Mouse (Mus musculus): ENCODE measurements around the gene Pde4dip. TPM values are rescaled to one million over a fixed set of nuclear protein-coding genes. Genes with fewer than 3 reads are reported as not detected.

Pde4dip gene
- polyA plus RNA-seq, 1 experiment: 134 TPM

DNA sequence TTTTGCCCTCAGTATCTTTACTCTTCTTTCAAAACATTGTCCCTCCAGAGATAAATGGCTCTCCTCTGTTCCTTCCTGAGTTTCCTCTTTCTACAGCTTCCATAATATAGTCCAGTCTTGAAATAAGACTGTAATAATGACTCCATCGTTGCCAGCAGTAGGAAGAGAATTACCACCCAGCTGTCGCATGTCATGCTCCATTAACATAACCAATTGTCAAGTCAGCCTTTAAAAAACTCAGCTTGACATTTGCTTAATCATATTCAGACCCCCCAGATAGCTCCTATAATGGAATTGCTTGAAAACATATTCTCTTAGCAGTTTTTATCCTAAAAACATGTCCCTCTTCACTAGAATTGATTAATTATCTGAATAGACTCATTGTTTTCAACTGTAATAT, 58.4 kb downstream of the Pde4dip start:
- Histone ChIP-seq H3K4me3 (no peak overlapping the region), H3ac (ENCODE audit: control insufficient read depth, insufficient read length) (no peak overlapping the region), H3K4me2 (ENCODE audit: low read depth) (peak overlapping the region; percentile 54), H3K27me3 (ENCODE audit: control insufficient read depth, insufficient read depth, insufficient read length) (no peaks in the 10 kb centered on the region), H3K36me3 (ENCODE audit: control insufficient read depth, insufficient read depth) (no peaks in the 10 kb centered on the region), H3K79me2 (ENCODE audit: control insufficient read depth, insufficient read depth) (no peaks in the 10 kb centered on the region)
- TF ChIP-seq MYOD1 (IDR thresholded peaks at IDR 0.05; ENCODE audit: control insufficient read depth in 1 of 3, insufficient read length in 2 of 3, low read depth in 2 of 3): peak in 2 of 3 experiments; percentile 6 to 29
- peak in 1 of 3 experiments; percentile 18 for TF ChIP-seq MYOG (IDR thresholded peaks at IDR 0.05; ENCODE audit: control insufficient read depth in 1 of 3, insufficient read depth in 1 of 3, insufficient read length in 2 of 3, low read depth in 2 of 3)
- TF ChIP-seq USF1 (IDR thresholded peaks at IDR 0.05; ENCODE audit: low read depth): no peak
- no peak for TF ChIP-seq TCF12 (IDR thresholded peaks at IDR 0.05; ENCODE audit: insufficient read depth, poor library complexity, severe bottlenecking)

DNA sequence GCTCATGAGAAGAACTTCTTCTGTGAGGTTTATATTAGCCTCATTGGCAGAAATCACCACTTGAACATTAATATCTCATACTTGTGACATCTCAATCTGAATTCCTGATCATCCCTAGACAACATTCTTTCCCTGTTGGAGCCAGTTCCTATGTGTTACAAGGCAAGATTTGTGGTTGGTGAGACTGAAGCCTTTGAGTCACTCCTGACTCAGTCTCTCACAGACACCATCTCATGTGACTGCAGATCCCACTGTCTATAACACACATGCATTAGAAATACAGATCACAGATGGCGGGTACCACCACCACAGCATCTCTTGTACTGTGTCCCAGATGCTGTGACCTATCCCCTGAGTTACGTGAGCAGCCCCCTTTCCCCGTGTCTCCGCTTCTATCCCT, 60.2 kb downstream of the Pde4dip start:
- H3K36me3 ChIP-seq (ENCODE audit: control insufficient read depth, insufficient read depth): no peaks in the 10 kb centered on the region
- no peak overlapping the region for H3K4me3 ChIP-seq
- peak overlapping the region; percentile 58 for H3K4me2 ChIP-seq (ENCODE audit: low read depth)

DNA sequence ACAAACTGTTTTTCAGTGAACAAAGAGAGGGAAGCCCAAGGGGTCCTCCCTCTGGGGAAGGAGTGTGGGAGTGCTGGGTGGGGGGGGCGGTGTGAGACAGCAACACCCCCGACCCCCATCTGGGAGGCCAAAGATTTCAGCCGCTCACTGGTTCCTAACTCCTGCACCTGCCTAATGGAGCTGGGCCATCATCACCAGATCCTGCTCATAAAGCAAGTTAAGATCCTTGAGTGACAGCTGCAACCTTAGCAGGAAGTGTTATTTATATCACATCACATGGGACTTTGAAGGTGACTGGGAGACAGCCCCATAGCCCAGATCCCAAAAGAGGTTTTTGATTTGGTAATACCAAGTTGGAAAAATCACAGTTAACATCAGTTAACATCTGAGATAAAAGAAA, 63.3 kb downstream of the Pde4dip start:
- no peaks in the 10 kb centered on the region for H3K36me3 ChIP-seq (ENCODE audit: control insufficient read depth, insufficient read depth)
- peaks cover 31% of the 10 kb centered on the region for H3K79me2 ChIP-seq (ENCODE audit: control insufficient read depth, insufficient read depth)
- H3ac ChIP-seq (ENCODE audit: control insufficient read depth, insufficient read length): no peak overlapping the region
- peak overlapping the region; percentile 49 for H3K4me3 ChIP-seq
- TF ChIP-seq MYOG (IDR thresholded peaks at IDR 0.05; ENCODE audit: control insufficient read depth in 1 of 3, insufficient read depth in 1 of 3, insufficient read length in 2 of 3, low read depth in 2 of 3) (peak in 2 of 3 experiments; percentile 61 to 68), POLR2A (IDR thresholded peaks at IDR 0.05; ENCODE audit: insufficient read length, low read depth) (no peak), TCF12 (IDR thresholded peaks at IDR 0.05; ENCODE audit: insufficient read depth, poor library complexity, severe bottlenecking) (peak; percentile 43), SRF (IDR thresholded peaks at IDR 0.05; ENCODE audit: control insufficient read depth, insufficient read length, low read depth) (no peak), CEBPB (IDR thresholded peaks at IDR 0.05; ENCODE audit: insufficient read depth, poor library complexity, severe bottlenecking) (no peak), MYOD1 (IDR thresholded peaks at IDR 0.05; ENCODE audit: control insufficient read depth in 1 of 3, insufficient read length in 2 of 3, low read depth in 2 of 3) (peak; percentile 46 to 86 (median 54)), REST (IDR thresholded peaks at IDR 0.05; ENCODE audit: insufficient read depth, insufficient read length) (no peak)
- H3K4me2 ChIP-seq (ENCODE audit: low read depth): peak overlapping the region; percentile 79
- no peaks in the 10 kb centered on the region for H3K27me3 ChIP-seq (ENCODE audit: control insufficient read depth, insufficient read depth, insufficient read length)

More for the DNA sequence above, 60.2 kb downstream of the Pde4dip start:
- peak; percentile 18 for TF ChIP-seq USF1 (IDR thresholded peaks at IDR 0.05; ENCODE audit: low read depth)
- no peak for TF ChIP-seq TCF3 (IDR thresholded peaks at IDR 0.05; ENCODE audit: insufficient read length, low read depth)
- TF ChIP-seq TCF12 (IDR thresholded peaks at IDR 0.05; ENCODE audit: insufficient read depth, poor library complexity, severe bottlenecking): no peak
- Histone ChIP-seq H3K27me3 (ENCODE audit: control insufficient read depth, insufficient read depth, insufficient read length) (no peaks in the 10 kb centered on the region), H3K79me2 (ENCODE audit: control insufficient read depth, insufficient read depth) (peaks cover 9% of the 10 kb centered on the region), H3ac (ENCODE audit: control insufficient read depth, insufficient read length) (no peak overlapping the region)

DNA sequence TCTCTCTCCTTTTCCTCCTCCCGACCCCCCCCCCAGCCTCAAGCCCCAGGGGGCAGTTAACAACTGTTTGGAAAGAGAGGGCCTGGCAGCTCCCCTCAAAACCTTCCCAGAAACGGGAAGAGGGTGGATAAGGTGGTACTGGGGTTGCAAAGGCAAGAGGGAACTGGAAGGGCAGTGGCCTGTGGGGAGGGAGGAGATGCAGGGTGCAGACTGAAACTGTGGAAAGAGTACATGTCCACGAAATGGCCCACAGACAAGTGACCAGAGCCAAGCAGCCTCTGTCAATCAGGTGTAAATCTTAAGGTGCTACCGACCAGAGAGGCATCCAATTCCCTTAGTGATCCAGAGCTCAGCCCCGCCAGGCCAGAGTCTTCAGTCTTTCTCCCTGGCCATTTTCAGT, 63.8 kb downstream of the Pde4dip start:
- peak overlapping the region; percentile 49 for H3K4me3 ChIP-seq
- H3K4me2 ChIP-seq (ENCODE audit: low read depth): peak overlapping the region; percentile 79
- no peaks in the 10 kb centered on the region for H3K36me3 ChIP-seq (ENCODE audit: control insufficient read depth, insufficient read depth)
- TF ChIP-seq REST (IDR thresholded peaks at IDR 0.05; ENCODE audit: insufficient read depth, insufficient read length) (no peak), USF1 (IDR thresholded peaks at IDR 0.05; ENCODE audit: low read depth) (no peak), SRF (IDR thresholded peaks at IDR 0.05; ENCODE audit: control insufficient read depth, insufficient read length, low read depth) (no peak), CEBPB (IDR thresholded peaks at IDR 0.05; ENCODE audit: insufficient read depth, poor library complexity, severe bottlenecking) (no peak)
- H3ac ChIP-seq (ENCODE audit: control insufficient read depth, insufficient read length): peak overlapping the region; percentile 72
- H3K27me3 ChIP-seq (ENCODE audit: control insufficient read depth, insufficient read depth, insufficient read length): no peaks in the 10 kb centered on the region
- H3K79me2 ChIP-seq (ENCODE audit: control insufficient read depth, insufficient read depth): peaks cover 31% of the 10 kb centered on the region

DNA sequence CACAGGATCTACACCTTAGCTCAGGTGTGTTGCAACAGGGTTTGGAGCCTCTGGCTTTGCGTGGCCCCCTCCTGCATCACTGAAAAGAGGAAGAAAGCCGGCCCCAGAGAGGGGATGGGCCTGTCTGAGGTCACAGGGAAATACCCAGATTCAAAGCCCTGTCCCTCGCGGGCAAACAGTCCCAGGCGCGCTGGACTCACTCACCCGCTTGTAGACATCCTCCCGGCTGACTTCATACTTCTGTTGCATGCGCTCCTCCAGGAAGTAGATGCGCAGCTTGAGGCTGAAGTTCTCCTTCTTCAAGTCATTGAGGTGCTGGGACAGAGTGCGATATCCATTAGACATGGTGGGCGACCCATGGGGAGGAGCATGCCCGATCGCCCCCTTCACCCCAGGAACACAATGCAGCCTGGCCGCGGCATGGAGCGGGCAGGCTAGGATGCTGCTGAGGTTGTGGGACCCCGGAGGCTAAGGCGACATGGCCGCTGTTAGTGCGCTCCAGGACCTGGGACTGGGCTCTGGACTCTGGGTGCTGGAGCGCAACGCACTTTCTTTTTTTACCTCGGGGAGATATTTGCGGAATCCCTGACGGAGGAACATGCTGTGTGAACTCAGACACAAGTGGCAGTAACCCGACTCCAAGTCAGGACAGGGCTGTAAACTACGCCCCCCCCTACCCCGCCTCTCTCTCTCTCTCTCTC, 64.3 kb downstream of the Pde4dip start:
- Histone ChIP-seq H3ac (ENCODE audit: control insufficient read depth, insufficient read length) (peak overlapping the region; percentile 72), H3K4me2 (ENCODE audit: low read depth) (peak overlapping the region; percentile 79), H3K36me3 (ENCODE audit: control insufficient read depth, insufficient read depth) (no peaks in the 10 kb centered on the region), H3K27me3 (ENCODE audit: control insufficient read depth, insufficient read depth, insufficient read length) (no peaks in the 10 kb centered on the region), H3K4me3 (peak overlapping the region; percentile 49), H3K79me2 (ENCODE audit: control insufficient read depth, insufficient read depth) (peaks cover 31% of the 10 kb centered on the region)
- TF ChIP-seq TCF3 (IDR thresholded peaks at IDR 0.05; ENCODE audit: insufficient read length, low read depth) (no peak), E2F4 (IDR thresholded peaks at IDR 0.05; ENCODE audit: insufficient read depth) (no peak), USF1 (IDR thresholded peaks at IDR 0.05; ENCODE audit: low read depth) (no peak), MYOD1 (IDR thresholded peaks at IDR 0.05; ENCODE audit: control insufficient read depth in 1 of 3, insufficient read length in 2 of 3, low read depth in 2 of 3) (peak in 1 of 3 experiments; percentile 53), POLR2AphosphoS2 (IDR thresholded peaks at IDR 0.05; ENCODE audit: insufficient read length, low read depth) (no peak), POLR2A (IDR thresholded peaks at IDR 0.05; ENCODE audit: insufficient read length, low read depth) (peak; percentile 63), MYOG (IDR thresholded peaks at IDR 0.05; ENCODE audit: control insufficient read depth in 1 of 3, insufficient read depth in 1 of 3, insufficient read length in 2 of 3, low read depth in 2 of 3) (peak in 1 of 3 experiments; percentile 37)

Measured in myocyte (in vitro differentiated cells).